Mouse (Mus musculus) cerebellum, adult 11 months (tissue): ENCODE results near the gene Pias3.
"Not testable (repeated sequence)": the region's sequence is repeated elsewhere in the genome, so short reads cannot be mapped to it uniquely, and the experiment has no call there.

Experiments used
- DNase-seq: peaks from one replicate; pipeline ENCODE4 v3.0.0; 2022

Gene Pias3

DNA sequence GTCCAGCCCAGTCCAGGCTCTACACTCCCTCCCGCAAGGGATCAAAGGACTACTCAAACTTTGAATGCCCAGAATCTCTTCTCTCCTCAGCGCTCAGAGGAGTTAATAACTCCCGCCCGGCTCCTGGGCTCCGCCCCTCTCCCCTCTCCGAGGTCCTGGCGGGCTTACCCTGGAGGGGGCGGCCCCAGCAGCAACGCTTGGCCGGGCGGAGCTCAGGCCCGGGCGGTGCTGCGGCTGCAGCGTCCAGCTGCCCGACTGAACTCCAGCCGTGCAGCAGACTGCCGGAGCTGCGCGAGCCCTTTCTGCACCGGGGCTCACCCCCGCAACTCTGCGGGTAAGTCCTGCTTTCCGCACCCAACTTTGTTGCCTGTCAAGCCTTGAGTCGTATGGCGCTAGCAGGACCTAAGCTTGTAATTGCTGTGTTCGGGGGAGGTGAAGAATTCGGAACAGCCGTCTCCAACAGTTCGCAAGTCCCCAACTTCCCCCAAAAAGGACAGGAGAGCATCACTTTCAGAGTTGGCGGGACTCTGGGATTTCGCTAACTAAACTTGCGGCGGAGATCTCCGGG, at the start of gene Pias3:
Pias3 (plus strand) TSS at position 187 of the 568 bp plus-strand sequence.
- DNase-seq: peak; percentile 38

DNA sequence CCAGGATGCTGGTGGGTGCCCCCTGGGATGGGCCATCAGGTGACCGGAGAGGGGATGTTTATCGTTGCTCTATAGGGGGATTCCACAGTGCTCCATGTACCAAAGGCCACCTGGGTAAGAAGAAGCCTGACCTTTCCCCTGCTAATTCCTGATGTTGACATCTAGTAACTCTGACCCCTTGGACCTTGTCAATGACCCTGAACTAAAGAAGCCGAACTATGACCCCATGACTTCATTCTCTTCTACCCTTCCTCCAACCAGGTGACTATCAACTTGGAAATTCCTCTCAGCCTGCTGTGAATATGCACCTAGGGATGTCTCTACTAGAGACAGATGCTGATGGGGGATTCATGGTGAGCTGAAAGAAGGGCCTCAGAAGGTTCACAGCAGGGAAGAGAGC, 48.8 kb upstream of the Pias3 start:
- no peak for DNase-seq

DNA sequence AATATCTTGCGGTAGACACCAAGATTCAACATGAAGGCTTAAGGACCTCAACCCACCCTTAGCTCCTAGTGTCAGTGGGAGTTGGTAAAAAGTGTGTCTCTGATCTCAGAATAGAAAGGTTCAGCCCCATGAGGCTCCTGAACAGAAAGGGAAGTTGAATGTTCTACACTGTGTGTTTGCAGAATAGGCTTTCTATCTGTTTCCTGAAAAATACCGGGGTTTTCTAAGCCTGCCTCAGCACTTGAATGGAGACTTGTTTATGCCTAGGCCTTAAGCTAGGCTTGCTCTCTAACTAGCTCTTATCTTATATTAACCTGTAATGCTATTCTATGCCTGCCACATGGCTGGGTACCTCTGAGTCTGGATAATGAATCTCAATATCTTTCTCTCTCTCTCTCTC, 35.3 kb upstream of the Pias3 start:
- no peak for DNase-seq

DNA sequence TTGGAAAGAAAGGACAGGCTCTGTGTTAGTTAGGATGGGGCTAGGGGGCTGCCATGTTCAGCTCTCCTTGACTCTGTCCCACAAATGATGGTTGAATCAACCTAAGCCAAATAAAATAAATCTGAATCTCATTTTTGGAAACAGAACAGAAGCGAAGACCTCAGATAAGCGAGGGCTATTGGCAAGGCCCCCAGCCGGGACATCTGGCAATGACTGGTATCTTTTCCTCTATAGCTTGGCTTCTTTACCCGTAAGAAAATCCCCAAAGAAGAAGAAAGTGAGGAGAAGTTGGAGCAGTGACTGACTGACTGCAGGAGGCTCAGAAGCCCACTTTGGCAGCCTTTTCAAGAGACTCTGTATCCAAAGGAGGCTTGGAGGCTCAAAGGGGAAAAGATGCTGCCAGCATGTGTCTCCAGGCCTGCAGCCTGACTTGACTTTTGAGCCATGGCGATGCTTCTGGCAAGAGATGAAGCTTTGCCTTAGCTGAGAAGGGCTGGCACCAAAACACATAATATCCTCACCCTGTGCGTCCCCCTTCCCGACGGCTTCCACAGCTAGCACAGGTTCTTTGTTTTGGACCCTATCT, 33.4 kb upstream of the Pias3 start:
- no peak for DNase-seq

DNA sequence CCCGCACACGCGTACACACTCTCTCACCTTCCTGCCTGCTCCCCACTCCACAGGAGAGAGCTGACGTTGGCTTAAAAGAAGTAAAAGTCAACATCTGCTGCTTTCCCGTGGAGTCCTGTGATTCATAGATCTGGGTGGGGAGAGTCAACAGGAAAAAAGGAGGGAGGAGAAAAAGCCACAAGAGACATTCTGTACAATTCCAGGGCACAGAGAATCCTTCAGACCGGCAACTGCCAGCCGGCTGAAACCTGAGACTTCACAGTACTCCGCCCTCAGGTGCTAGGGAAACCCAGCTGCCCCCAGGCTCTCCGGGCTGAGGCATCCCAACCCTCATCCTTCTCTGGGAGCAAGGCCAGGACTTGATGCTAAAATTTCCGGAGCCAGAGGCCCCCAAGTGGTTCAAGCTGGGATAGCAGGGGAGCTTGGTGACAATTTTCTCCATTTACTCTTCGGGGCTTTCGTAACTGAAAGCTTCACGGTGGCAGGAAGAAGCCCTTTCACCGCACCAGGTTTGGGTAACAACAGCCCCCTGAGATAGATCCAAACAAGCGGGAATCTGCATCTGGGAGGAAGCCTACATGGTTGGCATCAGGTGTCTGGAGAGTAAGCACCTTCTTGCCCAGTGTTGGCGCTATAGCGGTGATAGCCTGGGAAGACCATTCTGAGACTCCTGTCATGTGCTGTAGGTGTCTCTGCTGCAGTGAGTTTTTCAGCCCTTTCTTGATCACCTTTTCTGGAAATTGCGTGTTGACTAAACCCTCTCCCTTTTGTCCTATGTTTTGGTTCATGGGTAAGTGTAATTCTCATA, 32.5 kb upstream of the Pias3 start:
- peak; percentile 88 for DNase-seq

DNA sequence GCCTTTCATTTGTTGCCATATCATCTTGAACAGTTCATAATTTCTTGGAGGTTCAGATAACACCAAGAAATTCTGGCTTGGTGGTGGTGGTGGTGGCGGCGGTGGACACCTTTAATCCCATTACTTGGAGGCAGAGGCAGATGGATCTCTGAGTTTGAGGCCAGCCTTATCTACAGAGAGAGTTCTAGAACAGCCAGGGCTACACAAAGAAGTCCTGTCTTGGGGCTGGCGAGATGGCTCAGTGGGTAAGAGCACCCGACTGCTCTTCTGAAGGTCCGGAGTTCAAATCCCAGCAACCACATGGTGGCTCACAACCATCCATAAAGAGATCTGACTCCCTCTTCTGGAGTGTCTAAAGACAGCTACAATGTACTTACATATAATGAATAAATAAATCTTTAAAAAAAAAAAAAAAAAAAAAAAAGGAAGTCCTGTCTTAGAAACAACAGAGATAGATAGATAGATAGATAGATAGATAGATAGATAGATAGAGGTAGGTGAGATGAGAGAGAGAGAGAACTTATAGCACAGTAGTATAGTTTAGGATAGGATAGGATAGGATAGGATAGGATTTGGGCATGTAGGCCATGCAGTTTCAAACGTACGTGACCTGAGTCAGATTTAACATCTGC, 30.3 kb upstream of the Pias3 start:
- DNase-seq: not testable (repeated sequence)

DNA sequence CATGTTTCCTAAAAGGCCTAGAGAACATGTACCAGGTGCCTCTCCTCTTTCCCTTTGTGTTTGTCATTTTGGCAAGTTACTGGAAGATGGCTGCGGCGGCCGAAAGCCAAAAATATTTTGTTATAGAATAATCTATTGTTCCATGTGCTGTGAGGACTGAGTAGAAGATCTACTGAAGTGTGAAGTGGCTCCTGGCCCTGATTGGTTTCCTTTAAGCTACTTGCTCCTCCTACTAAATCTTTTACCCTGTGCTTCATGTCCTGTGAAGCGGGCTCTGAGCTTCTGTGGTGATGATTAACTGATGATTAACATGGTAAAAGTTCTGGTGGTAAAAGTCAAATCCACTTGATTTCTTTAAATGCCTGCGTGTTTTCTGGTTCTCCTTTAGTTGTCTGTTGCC, 29.3 kb upstream of the Pias3 start:
- DNase-seq: no peak

DNA sequence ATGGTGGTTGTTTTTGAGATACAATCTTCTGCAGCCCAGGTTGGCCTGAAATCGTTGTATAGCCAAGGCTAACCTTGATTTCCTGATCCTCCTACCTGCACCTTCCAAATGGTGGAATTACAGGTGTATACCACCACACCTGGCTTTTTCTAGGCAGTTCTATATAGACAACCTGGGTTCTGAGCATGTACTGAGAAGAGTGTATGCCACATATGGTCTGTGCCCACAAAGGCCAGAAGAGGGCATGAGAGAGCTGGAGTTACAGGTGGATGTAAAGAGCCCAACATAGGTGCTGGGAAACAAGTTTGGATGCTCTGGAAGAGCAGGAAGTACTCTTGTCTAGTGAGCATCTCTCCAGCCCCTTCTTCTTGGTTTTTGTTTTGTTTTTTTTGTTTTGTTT, 28.9 kb upstream of the Pias3 start:
- DNase-seq: no peak

DNA sequence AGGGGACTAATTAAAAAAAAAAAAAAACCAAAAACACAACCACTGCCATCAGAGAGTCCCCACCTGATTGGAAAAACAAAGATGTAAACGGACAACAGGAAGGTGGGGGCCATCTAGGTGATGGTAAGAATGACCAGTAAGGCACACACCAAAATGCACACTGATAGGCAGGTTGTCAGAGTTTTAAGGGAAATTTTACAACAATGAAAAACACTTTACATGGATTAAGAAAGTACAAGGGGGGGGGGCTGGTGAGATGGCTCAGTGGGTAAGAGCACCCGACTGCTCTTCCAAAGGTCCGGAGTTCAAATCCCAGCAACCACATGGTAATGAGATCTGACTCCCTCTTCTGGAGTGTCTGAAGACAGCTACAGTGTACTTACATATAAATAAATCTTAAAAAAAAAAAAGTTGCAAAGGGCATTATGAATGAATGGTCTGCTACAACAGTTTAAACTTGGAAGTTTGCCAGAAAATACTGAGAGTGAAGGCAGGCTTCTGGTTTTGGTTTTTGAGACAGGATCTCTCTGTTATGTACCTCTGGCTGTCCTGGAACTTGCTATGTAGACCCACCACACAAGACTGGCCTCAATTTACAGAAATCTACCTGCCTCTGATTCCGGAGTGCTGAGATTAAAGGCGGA, 27.6 kb upstream of the Pias3 start:
- no peak for DNase-seq

DNA sequence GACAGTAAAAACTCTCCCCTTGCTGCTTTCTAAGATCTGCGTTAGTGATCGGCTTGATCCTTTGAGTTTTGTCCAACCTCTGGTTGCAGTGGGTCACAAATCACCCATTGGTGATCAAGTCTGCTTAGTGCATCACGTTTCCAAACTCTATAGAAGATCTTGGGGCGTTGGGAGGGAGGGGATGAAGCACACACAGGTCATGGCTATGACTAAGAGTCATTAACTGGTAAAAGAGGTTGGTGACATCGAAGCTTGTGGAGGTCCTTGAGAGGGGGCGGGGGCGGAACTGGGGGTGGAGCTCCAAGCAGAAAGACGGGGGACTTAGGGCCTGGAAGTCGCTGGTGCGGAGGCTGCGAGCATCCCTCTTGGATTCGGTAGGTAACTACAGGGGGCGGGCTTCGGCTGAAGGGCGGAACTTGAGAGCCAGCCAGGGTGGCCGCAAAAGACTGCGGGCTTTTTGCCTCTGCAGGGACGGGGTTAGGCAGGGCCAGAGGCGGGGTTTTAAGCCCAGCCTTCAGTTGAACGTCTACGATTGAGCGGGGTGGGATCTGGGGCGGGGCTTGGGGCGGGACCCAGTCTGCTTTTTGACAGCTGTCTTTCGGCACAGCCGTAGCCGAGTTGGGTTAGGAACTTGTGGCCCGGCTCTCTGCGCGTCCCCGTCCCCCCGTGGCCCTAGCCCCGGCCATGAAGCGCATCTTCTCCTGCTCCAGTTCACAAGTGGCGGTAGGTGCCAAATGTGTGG, 26.3 kb upstream of the Pias3 start, which contains the start of gene Ankrd35:
Ankrd35 (plus strand) TSS at position 405 of the 742 bp plus-strand sequence.
- peak; percentile 76 for DNase-seq

DNA sequence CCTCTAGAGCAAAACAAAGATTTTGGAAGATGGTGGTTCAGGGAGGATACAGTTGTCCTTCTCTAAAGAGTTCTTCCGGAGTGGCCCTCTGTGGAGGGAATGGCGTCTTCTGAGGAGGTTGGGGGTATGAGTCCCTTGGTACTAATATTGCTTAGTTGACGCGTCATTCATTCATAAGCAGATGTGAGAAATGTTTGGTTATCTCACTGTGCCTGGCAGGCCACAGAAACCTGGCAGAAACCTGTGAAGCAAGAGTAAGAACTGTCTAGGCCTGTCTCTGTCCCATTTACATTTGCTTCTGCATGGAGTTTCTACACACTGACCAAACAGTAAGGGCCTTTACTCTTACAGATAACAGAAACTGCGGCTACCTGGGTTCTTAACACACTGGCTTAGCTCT, 24.7 kb upstream of the Pias3 start:
- DNase-seq: no peak

DNA sequence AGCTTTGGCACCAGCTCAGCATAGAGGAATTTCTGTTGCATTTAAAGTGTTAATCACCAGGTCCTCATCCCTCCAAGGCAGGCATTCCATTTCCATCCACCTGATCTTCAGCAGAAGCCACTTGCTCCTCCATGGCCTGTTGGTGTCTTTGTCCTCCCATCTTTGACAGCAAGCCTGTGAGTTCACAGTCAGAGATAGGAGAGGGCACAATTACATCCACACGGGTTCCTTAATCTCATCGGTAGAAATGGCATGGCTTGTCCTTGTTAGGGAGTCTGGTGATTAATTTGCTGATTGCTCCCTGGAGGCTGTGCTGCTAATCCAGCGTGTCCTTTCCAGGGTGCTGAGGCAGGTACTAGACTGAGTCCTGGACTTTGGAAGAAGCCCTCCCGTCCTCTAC, 22.7 kb upstream of the Pias3 start:
- no peak for DNase-seq

DNA sequence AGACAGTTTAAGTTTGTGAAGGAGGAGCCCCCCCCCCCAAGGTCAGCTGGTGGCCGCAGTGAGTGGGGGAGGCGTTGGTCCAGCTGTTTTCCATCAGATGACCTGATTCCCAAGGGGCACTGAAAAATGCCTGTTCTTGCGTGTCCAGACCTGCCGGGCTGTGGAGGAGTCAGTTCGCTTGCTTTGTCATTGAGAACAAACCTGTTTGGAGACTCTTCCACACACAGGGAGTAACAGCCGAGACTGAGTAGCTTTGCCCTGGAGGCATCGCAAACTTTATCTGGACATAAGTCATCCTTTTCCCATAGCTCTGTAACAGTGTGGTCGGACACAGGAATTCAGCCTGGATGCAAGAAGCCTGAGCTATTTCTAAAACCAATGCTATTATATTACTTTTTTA, 21.7 kb upstream of the Pias3 start:
- DNase-seq: no peak

DNA sequence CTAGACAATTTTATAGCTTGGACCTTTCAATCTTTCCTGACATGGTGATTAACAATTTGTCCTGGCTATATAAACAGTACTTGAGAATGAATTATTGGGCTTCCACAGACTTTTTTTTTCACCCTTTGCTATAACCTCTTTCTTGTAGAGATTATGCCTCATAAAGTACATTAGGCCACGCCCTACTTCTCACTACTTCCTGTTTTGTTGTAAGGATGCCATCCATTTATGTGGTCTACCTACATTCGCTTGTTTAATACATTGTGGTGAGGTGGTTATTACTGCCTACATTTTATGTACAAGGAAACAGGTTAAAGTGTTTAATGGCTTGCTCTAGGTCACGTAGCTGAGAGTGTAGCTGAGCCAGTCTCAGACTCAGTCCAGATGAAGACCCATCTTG, 21.0 kb upstream of the Pias3 start:
- no peak for DNase-seq

DNA sequence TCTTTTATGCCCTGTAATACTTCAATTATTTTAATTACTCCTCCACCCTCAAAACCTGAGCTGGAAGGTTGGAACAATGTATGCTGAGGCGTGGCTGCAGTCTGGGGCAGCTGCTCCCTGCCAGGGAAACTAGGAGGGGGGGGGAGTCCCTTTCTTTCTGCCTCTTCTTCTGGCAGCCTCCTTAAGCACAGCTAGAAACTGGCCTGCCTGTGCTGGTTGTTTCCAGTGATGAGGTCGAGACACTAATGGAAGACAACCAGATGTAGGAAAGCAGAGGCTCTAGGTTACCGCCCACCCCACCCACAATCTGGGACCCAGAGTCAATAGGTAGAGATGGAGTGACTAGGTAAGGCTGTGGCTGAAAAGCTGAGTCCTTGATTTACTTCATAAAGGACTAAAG, 20.5 kb upstream of the Pias3 start:
- DNase-seq: no peak

DNA sequence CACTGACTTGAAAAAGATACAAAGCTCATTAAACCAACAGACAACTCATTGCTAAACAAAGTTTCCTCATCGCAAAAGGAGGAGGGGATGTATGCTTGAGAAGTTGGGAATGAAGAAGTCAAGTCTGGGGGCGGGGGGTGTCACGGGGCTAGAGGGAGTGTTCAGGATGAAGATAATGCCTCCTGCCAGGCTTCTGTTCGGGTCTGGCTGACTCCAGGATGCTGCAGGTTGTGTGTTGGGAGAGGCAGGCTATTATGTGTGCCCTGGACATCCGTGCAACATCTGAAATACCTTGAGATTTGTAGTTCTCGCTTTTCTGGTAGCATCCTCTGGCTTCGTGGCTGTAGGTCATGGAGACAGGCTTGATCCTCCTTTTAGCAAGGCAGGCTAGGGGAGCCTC, 17.7 kb upstream of the Pias3 start:
- DNase-seq: no peak

DNA sequence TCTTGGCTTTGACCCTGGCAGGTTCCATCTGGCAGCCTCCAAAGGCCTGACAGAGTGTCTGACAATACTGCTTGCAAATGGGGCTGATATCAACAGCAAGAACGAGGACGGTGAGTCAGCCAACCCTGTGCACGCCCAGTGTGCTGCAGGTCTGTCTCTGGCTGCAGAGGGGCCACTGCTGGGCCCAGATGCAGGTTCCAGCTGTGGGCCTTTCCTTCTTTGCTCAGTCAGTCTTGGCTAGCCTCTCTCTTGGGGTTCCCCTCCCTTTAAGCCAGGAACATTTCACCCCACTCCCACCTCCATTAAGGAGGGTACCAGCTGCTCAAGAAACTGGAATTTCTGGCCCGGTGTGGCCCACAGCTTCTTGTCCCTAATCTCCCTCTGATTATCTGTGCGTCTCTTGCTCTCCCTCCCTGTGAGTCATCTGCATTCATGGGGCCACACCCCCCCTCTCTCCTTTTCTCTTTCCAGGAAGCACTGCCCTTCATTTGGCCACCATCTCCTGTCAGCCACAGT, 17.0 kb upstream of the Pias3 start:
- DNase-seq: no peak

DNA sequence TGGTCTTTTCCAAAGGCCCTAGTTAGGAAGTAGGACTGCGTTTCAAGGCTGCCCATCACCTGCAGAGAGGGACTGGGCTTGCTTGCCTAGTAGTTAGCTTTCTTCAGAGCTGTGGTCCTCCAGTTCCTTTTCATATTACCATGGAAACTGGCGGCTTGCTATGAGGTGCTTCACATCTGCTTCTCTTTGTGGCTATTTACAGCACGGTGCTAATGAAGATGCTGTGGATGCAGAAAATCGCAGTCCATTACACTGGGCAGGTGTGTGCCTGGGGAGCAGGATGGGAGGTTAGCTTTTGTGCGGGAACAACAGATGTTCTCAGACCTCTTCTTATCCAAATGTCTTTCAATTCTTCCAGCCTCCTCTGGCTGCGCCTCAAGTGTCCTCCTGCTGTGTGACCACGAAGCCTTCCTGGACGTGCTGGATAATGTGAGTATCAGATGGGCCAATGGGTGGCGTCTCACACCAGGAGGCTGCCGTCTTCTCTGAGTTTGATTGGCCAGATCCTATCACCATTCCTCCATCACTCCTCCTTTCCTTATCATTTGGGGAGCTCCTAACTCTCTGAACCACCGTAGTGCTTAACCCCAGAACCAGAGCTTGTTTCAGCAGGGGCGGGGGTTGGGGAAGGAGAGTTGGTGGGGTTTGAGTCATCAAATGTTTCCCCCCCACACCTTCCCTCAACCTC, 15.8 kb upstream of the Pias3 start:
- no peak for DNase-seq

DNA sequence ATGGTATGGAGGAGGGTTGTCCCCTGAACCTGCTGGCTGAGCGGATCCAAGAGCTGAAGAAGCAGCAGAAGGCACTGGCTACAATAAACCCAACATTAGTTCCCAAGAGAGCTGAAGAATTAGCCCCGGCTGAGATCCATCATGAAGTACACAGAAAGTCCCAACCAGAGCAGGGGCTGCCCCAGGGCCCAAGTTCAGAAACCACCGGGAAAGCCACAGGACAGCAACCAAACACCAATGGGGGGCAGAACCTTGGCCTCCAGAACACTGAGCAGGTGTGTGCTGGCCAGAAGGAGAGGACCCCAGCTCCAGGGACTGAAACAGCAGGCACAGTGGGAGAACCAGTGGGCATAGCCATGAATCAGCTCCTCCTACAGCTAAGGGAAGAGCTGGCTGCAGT, 12.7 kb upstream of the Pias3 start:
- no peak for DNase-seq

DNA sequence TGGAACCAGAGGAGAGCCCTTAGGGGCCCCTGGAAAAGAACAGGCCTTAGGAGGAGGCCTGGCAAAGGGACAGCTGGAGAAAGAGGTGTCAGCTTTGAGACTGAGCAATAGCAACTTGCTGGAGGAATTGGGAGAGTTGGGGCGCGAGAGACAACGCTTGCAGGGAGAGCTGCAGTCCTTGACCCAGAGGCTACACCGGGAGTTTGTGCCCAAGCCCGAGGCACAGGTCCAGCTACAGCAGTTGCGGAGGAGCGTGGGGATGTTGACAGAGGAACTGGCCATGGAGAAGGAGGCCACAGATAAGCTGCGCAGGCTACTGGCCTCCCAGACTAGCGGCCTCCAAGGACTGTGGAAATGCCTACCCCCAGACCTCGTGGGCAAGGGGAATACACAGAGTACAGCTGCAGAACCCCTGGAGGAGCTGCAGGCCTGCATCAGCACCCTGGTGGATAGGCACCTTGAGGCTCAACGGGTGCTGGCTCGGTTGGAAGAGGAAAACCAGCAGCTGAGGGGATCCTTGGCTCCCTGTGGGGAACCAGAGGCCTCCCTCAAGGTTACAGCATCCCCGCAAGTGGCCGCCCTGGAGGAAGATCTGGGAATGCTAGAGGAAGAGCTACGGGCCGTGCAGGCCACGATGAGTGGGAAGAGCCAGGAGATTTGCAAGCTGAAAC, 11.9 kb upstream of the Pias3 start:
- no peak for DNase-seq

DNA sequence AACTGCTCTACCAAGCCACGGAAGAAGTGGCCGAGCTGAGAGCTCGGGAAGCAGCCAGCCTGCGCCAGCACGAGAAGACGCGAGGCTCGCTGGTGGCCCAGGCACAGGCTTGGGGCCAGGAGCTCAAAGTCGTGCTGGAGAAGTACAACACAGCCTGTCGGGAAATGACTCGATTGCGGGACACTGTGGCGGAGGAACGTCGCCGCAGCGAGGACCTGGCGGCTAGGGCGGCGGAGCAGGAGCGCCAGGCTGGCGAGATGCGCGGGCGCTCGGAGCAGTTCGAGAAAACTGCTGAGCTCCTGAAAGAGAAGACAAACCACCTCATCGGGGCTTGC, 11.4 kb upstream of the Pias3 start:
- DNase-seq: no peak
